15 mouse cellular contexts compared by ENCODE assay signal in the genomic region with DNA sequence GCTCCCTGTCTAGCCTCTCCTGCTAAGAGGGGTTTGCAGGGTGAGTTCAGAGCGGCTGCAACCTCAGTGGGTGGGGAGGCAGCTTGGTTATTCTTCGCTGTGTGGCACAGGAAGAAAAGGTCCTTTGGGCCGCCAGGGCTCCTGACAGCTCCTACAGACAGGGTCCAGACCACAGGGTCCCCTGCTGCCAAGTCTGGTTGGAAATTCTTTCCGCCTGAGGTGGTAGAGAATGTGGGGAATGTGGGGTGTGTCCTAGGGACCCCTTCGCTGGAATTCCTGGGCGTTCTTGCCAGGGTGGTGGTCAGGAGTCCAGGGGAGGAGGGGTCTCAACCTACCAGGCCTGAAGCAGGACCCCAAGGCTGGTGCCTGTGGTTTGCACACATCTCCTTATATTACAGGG. TPM values are rescaled to one million over a fixed set of nuclear protein-coding genes. Genes with fewer than 3 reads are reported as not detected.
DNase-seq lines count a peak whose midpoint lies in the region; ATAC-seq and TF ChIP-seq lines count a peak whose summit lies in the region.
"Had no signal": no experiment of that assay in that cellular context is flagged by ENCODE, and none has a peak within 500 bp of the region (broad histone marks: within the 10 kb centered on the region; RNA-seq: fewer than 3 reads in every experiment).

No protein-coding gene starts in this region.

- no peaks in the 10 kb centered on the region for H3K27me3 ChIP-seq in heart, embryonic 14.5 days (ENCODE audit: control insufficient read depth, insufficient read depth, low read length)
- H3K27me3 ChIP-seq in lung, embryonic 14.5 days (ENCODE audit: insufficient read depth, low read length), result no peaks in the 10 kb centered on the region
- no peaks in the 10 kb centered on the region for H3K27me3 ChIP-seq in embryonic facial prominence, embryonic 14.5 days (replicated peaks; ENCODE audit: control insufficient read depth, insufficient read depth, low read length)
- no peaks in the 10 kb centered on the region; the same call in 1 of the 2 replicates for H3K27me3 ChIP-seq in stomach, embryonic 16.5 days (ENCODE audit: control insufficient read depth, insufficient read depth, low read length)
- H3K27me3 ChIP-seq: midbrain, embryonic 15.5 days had no signal

- no peak for TF ChIP-seq CTCF in lung, embryonic 14.5 days (IDR thresholded peaks at IDR 0.05; ENCODE audit: low read depth)

- peak; percentile 54; the same call in 1 of the 2 replicates for ATAC-seq in heart, embryonic 14.5 days (ENCODE audit: insufficient number of reproducible peaks, insufficient read depth, low FRiP score, low read depth)
- no peak for ATAC-seq in lung, embryonic 14.5 days (ENCODE audit: insufficient read depth)
- ATAC-seq in embryonic facial prominence, embryonic 14.5 days (ENCODE audit: low read depth), result peak; percentile 67; the same call in 1 of the 2 replicates
- 0 out of 2 replicates have a peak, but pooled peaks have one; percentile 21 for ATAC-seq in stomach, embryonic 16.5 days (ENCODE audit: insufficient read depth, low FRiP score)
- ATAC-seq: lung, postnatal 0 days; midbrain, embryonic 15.5 days had no signal

- no peak overlapping the region for H3K9ac ChIP-seq in heart, embryonic 14.5 days (ENCODE audit: low read length)
- no peak overlapping the region for H3K9ac ChIP-seq in lung, embryonic 14.5 days
- H3K9ac ChIP-seq in embryonic facial prominence, embryonic 14.5 days (ENCODE audit: low read depth, low read length), result peak overlapping the region; percentile 27; the same call in 1 of the 2 replicates
- H3K9ac ChIP-seq in stomach, embryonic 16.5 days (ENCODE audit: low read length), result peak overlapping the region; percentile 31; the same call in 1 of the 2 replicates
- H3K9ac ChIP-seq: midbrain, embryonic 15.5 days had no signal

- H3K36me3 ChIP-seq in heart, embryonic 14.5 days (ENCODE audit: control insufficient read depth, insufficient read depth, low read length), result no peaks in the 10 kb centered on the region
- H3K36me3 ChIP-seq in lung, embryonic 14.5 days (ENCODE audit: insufficient read depth), result no peaks in the 10 kb centered on the region
- H3K36me3 ChIP-seq in embryonic facial prominence, embryonic 14.5 days (ENCODE audit: control insufficient read depth, insufficient read depth, low read length), result no peaks in the 10 kb centered on the region
- no peaks in the 10 kb centered on the region for H3K36me3 ChIP-seq in stomach, embryonic 16.5 days (ENCODE audit: control insufficient read depth, insufficient read depth, low read length)
- H3K36me3 ChIP-seq: midbrain, embryonic 15.5 days had no signal

- H3K4me1 ChIP-seq in heart, embryonic 14.5 days (ENCODE audit: control insufficient read depth in 2 of 2, insufficient read depth in 2 of 2, low read length in 2 of 2), result peaks cover 12 to 18% of the 10 kb centered on the region in 2 experiments
- 0 out of 2 replicates have a peak, but pooled peaks cover 4% of the 10 kb centered on the region for H3K4me1 ChIP-seq in lung, embryonic 14.5 days (ENCODE audit: insufficient read depth)
- peaks cover 12% of the 10 kb centered on the region for H3K4me1 ChIP-seq in embryonic facial prominence, embryonic 14.5 days (ENCODE audit: control insufficient read depth, insufficient read depth, low read length)
- H3K4me1 ChIP-seq in stomach, embryonic 16.5 days (ENCODE audit: control insufficient read depth, insufficient read depth, low read length), result no peaks in the 10 kb centered on the region

- H3K4me2 ChIP-seq in heart, embryonic 14.5 days (ENCODE audit: low read length), result peak overlapping the region; percentile 17; the same call in 1 of the 2 replicates
- H3K4me2 ChIP-seq in lung, embryonic 14.5 days, result no peak overlapping the region
- H3K4me2 ChIP-seq in embryonic facial prominence, embryonic 14.5 days (ENCODE audit: low read depth, low read length), result no peak overlapping the region; the same call in 1 of the 2 replicates
- H3K4me2 ChIP-seq in stomach, embryonic 16.5 days (ENCODE audit: low read depth, low read length), result no peak overlapping the region
- H3K4me2 ChIP-seq: liver, embryonic 11.5 days; midbrain, embryonic 15.5 days had no signal

- 5% methylated on average over 6 of the region's 6 CpGs for WGBS in heart, embryonic 14.5 days
- WGBS in lung, embryonic 14.5 days, result 13% methylated on average over 6 of the region's 6 CpGs
- 16% methylated on average over 6 of the region's 6 CpGs for WGBS in embryonic facial prominence, embryonic 14.5 days
- WGBS in stomach, embryonic 16.5 days, result 17% methylated on average over 6 of the region's 6 CpGs

- H3K27ac ChIP-seq in heart, embryonic 14.5 days (replicated peaks in 1 of 2; ENCODE audit: control insufficient read depth in 1 of 2, insufficient read depth in 1 of 2, low read depth in 2 of 2, low read length in 2 of 2), result peak overlapping the region; percentile 39 to 57
- H3K27ac ChIP-seq in lung, embryonic 14.5 days (ENCODE audit: low read depth), result no peak overlapping the region
- H3K27ac ChIP-seq in embryonic facial prominence, embryonic 14.5 days (replicated peaks; ENCODE audit: low read depth, low read length), result peak overlapping the region; percentile 59
- no peak overlapping the region; the same call in 1 of the 2 replicates for H3K27ac ChIP-seq in stomach, embryonic 16.5 days (ENCODE audit: low read length)
- H3K27ac ChIP-seq: midbrain, embryonic 15.5 days had no signal

- no peaks in the 10 kb centered on the region for H3K9me3 ChIP-seq in heart, embryonic 14.5 days (ENCODE audit: control insufficient read depth, low read length)
- no peaks in the 10 kb centered on the region for H3K9me3 ChIP-seq in lung, embryonic 14.5 days (ENCODE audit: low read depth, low read length)
- H3K9me3 ChIP-seq in embryonic facial prominence, embryonic 14.5 days (ENCODE audit: control insufficient read depth, low read length), result no peaks in the 10 kb centered on the region
- H3K9me3 ChIP-seq in stomach, embryonic 16.5 days (replicated peaks; ENCODE audit: control insufficient read depth, low read length), result no peaks in the 10 kb centered on the region
- H3K9me3 ChIP-seq: midbrain, embryonic 15.5 days had no signal

- H3K4me3 ChIP-seq in heart, embryonic 14.5 days (ENCODE audit: control insufficient read depth in 1 of 2, insufficient read depth in 1 of 2, low read depth in 1 of 2, low read length in 2 of 2), result no peak overlapping the region
- H3K4me3 ChIP-seq in lung, embryonic 14.5 days (ENCODE audit: low read depth, low read length), result no peak overlapping the region
- no peak overlapping the region for H3K4me3 ChIP-seq in embryonic facial prominence, embryonic 14.5 days (ENCODE audit: low read depth, low read length)
- no peak overlapping the region for H3K4me3 ChIP-seq in stomach, embryonic 16.5 days (replicated peaks; ENCODE audit: low read length)
- H3K4me3 ChIP-seq: midbrain, embryonic 15.5 days had no signal

- DNase-seq in heart, adult 9 months (ENCODE audit: low spot score in 2 of 2), result no peak
- DNase-seq in lung, embryonic 14.5 days, result peak; percentile 32
- DNase-seq in lung, adult 18-20 months, result no peak
- DNase-seq in embryonic facial prominence, embryonic 14.5 days (ENCODE audit: low spot score), result peak; percentile 59
- DNase-seq in frontal cortex, postnatal 36 days (ENCODE audit: low spot score in 2 of 2), result no peak
- no peak for DNase-seq in liver
- DNase-seq: adrenal gland, postnatal 10 days; cerebellum, adult 9-11 months; kidney, adult 11 months; thymus, postnatal 25 days had no signal

RNA-seq across cellular contexts. Expression of a gene that starts 13.3 kb away (rescaled TPM):
- polyA plus RNA-seq in heart, embryonic 14.5 days (2014; fragmentation: Nextera tagmentation; extraction: Ambion mirVana), result 2.2 and 2.8 TPM in 2 replicates
- 5.9 and 6.4 TPM in 2 replicates for polyA plus RNA-seq in lung, embryonic 14.5 days (2014; fragmentation: Nextera tagmentation; extraction: Ambion mirVana)
- 6.4 and 8.7 TPM in 2 replicates for polyA plus RNA-seq in embryonic facial prominence, embryonic 14.5 days (2014; fragmentation: Nextera tagmentation; extraction: Ambion mirVana)
- 6.2 and 6.4 TPM in 2 replicates for polyA plus RNA-seq in stomach, embryonic 16.5 days (2015; fragmentation: Nextera tagmentation; extraction: Ambion mirVana)

Comparison
In these comparisons a context has a peak if more than half of its experiments do, and no peak if none do; other contexts are left out.
1. DNase-seq: peak in lung, embryonic 14.5 days (single experiment) and embryonic facial prominence, embryonic 14.5 days (single experiment); none in heart, adult 9 months (0 of 2), lung, adult 18-20 months (0 of 2), frontal cortex, postnatal 36 days (0 of 2) and liver (single experiment).
2. H3K27ac ChIP-seq: peak in heart, embryonic 14.5 days (2 of 2) and embryonic facial prominence, embryonic 14.5 days (single experiment); none in lung, embryonic 14.5 days (single experiment) and stomach, embryonic 16.5 days (single experiment).
3. H3K9ac ChIP-seq: peak in embryonic facial prominence, embryonic 14.5 days (single experiment) and stomach, embryonic 16.5 days (single experiment); none in heart, embryonic 14.5 days (single experiment) and lung, embryonic 14.5 days (single experiment).